Mouse (Mus musculus) forebrain, embryonic 15.5 days (tissue): ENCODE measurements around the gene Vwa1. TPM values are rescaled to one million over a fixed set of nuclear protein-coding genes. Genes with fewer than 3 reads are reported as not detected.
A peak's percentile ranks its signal among the peaks of the same experiment; 100 is the strongest.

Source experiments
- ATAC-seq: fragments of 200-750 bp; cut with Nextera tagmentation; replicated peaks from 2 replicates; pipeline ENCODE4 v1.8.0; 2017; ENCODE audit warnings: mild to moderate bottlenecking, moderate TSS enrichment, moderate library complexity
- H3K27ac ChIP-seq: fragments of 300-500 bp; sonication (generic); replicated peaks from 2 replicates; pipeline ENCODE4 v1.5.1; 2015; ENCODE audit warnings: mild to moderate bottlenecking, inconsistent platforms
- H3K27me3 ChIP-seq: fragments of 300-500 bp; sonication (generic); 2 replicates; pipeline ENCODE4 v1.6.1; 2015; ENCODE audit warnings: inconsistent platforms
- H3K36me3 ChIP-seq: fragments of 300-500 bp; sonication (generic); 2 replicates; pipeline ENCODE4 v1.6.1; 2015; ENCODE audit warnings: mild to moderate bottlenecking, inconsistent platforms
- H3K4me1 ChIP-seq: fragments of 300-500 bp; sonication (generic); 2 replicates; pipeline ENCODE4 v1.6.1; 2015; ENCODE audit warnings: inconsistent platforms
- H3K4me2 ChIP-seq: fragments of 300-500 bp; sonication (generic); replicated peaks from 2 replicates; pipeline ENCODE4 v1.6.1; 2015; ENCODE audit warnings: mild to moderate bottlenecking, inconsistent platforms
- H3K4me3 ChIP-seq: fragments of 300-500 bp; sonication (generic); 2 replicates; pipeline ENCODE4 v1.5.1; 2015; ENCODE audit warnings: mild to moderate bottlenecking, inconsistent platforms
- H3K9ac ChIP-seq: fragments of 300-500 bp; sonication (generic); replicated peaks from 2 replicates; pipeline ENCODE4 v1.6.1; 2015; ENCODE audit warnings: mild to moderate bottlenecking, inconsistent platforms
- H3K9me3 ChIP-seq: fragments of 300-500 bp; sonication (generic); 2 replicates; pipeline ENCODE4 v1.6.1; 2016; ENCODE audit warnings: inconsistent platforms
- WGBS: fragments of 180-500 bp; shearing (Covaris S2); methylation state at CpG from one replicate; pipeline ENCODE4 v1.1.7; 2015; ENCODE audit warnings: mixed read lengths; 5-methylcytosine and 5-hydroxymethylcytosine counted together
- polyA plus RNA-seq: library from polyadenylated mRNA; unstranded; fragments of >200 nt; fragmentation: Nextera tagmentation; extraction: Ambion mirVana; gene quantifications from 2 replicates; pipeline ENCODE4 v1.2.1, GENCODE M21; 2015

Gene Vwa1
- 21.8 and 22.6 TPM in 2 replicates for polyA plus RNA-seq

GRCm38 (mm10) chr4:155774280-155774754 lies at the start of gene Vwa1:
Gene Vwa1, minus strand, starts transcription at chr4:155774698.
- peak within 1 kb of the TSS; percentile 66 for H3K4me2 ChIP-seq
- H3K4me3 ChIP-seq, result peak within 1 kb of the TSS; percentile 46
- no peaks in the 10 kb centered on the region for H3K36me3 ChIP-seq
- H3K4me1 ChIP-seq, result peaks cover 36% of the 10 kb centered on the region
- H3K9ac ChIP-seq, result peak within 1 kb of the TSS; percentile 53
- H3K9me3 ChIP-seq, result no peaks in the 10 kb centered on the region
- WGBS, result 1% methylated on average over 35 of the region's 35 CpGs
- H3K27me3 ChIP-seq, result 0 out of 2 replicates have a peak, but pooled peaks cover 8% of the 10 kb centered on the region
- peak; percentile 71 for ATAC-seq
- peak within 1 kb of the TSS; percentile 36; the same call in 1 of the 2 replicates for H3K27ac ChIP-seq

DNA sequence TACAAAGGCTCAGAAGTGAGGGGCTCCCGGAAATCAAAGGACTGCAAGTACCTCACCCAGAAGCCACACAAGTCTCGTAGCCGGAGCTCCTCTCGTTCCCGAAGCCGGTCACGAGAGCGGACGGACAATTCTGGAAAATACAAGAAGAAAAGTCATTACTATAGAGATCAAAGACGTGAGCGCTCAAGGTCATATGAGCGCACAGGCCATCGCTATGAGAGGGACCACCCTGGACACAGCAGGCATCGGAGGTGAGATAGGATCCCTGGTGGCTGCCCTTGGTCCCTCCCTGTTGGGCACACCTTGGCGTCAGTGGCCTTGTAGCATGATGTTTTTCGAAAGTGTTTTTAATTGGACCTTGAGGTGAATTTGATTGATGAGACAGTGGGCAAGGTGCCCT lies 48.9 kb upstream of the Vwa1 start:
- Histone ChIP-seq H3K4me1 (no peaks in the 10 kb centered on the region), H3K27ac (no peak overlapping the region), H3K9ac (no peak overlapping the region), H3K36me3 (peaks cover 88% of the 10 kb centered on the region), H3K9me3 (no peaks in the 10 kb centered on the region), H3K4me3 (no peak overlapping the region), H3K27me3 (no peaks in the 10 kb centered on the region), H3K4me2 (no peak overlapping the region)
- ATAC-seq, result no peak
- 96% methylated on average over 16 of the region's 16 CpGs for WGBS

DNA sequence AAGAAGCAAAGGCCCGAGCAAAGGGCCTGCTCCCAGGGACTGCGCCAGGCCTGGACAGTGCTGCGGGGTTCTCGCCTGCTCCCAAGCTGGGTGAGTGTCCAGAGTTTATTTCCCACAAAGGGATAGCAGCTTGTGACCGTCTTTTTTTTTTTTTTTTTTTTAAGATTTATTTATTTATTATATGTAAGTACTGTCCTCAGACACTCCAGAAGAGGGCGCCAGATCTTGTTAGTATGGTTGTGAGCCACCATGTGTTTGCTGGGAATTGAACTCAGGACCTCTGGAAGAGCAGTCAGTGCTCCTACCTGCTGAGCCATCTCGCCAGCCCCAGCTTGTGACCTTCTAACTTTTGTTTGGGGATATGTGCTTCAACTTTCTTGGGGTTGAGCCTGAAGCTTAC lies 46.5 kb upstream of the Vwa1 start:
- Histone ChIP-seq H3K4me3 (no peak overlapping the region), H3K9me3 (no peaks in the 10 kb centered on the region), H3K9ac (no peak overlapping the region), H3K4me1 (no peaks in the 10 kb centered on the region), H3K27me3 (no peaks in the 10 kb centered on the region), H3K36me3 (peaks cover 95% of the 10 kb centered on the region), H3K4me2 (no peak overlapping the region), H3K27ac (no peak overlapping the region)
- WGBS, result 79% methylated on average over 7 of the region's 7 CpGs
- ATAC-seq, result no peak

- Histone ChIP-seq H3K4me2 (no peak overlapping the region), H3K4me1 (peaks cover 19% of the 10 kb centered on the region), H3K4me3 (no peak overlapping the region), H3K27me3 (no peaks in the 10 kb centered on the region), H3K9ac (no peak overlapping the region), H3K9me3 (no peaks in the 10 kb centered on the region), H3K27ac (no peak overlapping the region), H3K36me3 (peaks cover 82% of the 10 kb centered on the region)
- ATAC-seq, result no peak
- 74% methylated on average over 4 of the region's 4 CpGs for WGBS
These were observed 43.0 kb upstream of the Vwa1 start for GRCm38 (mm10) chr4:155817533-155817932.

DNA sequence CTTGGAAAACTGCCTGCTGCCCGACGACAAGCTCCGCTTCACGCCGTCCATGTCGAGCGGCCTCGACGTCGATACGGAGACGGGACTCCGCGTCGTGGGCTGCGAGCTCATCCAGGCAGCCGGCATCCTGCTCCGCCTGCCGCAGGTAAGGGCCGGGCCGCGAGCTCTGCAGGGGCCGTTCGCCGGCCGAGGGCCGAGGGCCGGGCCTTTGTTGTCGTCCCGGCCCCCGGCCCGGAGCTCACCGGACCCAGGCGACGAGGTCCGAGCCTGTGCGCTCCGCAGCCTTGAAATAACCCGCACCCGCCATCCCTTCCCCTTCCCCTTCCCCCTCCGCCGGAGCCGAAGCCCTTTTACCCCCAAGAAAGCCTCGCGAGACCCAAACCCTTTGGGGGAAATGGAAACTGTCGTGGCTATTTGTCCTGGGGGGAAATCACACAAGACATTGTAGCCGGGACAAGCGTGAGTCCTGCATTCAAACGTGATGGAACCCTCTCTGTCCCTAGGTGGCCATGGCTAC lies 38.2 kb upstream of the Vwa1 start:
- Histone ChIP-seq H3K9me3 (no peaks in the 10 kb centered on the region), H3K27me3 (no peaks in the 10 kb centered on the region), H3K4me1 (peaks cover 25% of the 10 kb centered on the region), H3K9ac (peak overlapping the region; percentile 94), H3K27ac (peak overlapping the region; percentile 81), H3K36me3 (peaks cover 68% of the 10 kb centered on the region), H3K4me2 (peak overlapping the region; percentile 88), H3K4me3 (peak overlapping the region; percentile 97)
- peak; percentile 45 for ATAC-seq
- WGBS, result under 1% methylated on average over 46 of the region's 49 CpGs

GRCm38 (mm10) chr4:155811929-155812664 lies 37.6 kb upstream of the Vwa1 start, which contains the start of gene Ccnl2:
Gene Ccnl2, plus strand, starts transcription at chr4:155812489.
- Histone ChIP-seq H3K4me3 (peak within 1 kb of the TSS; percentile 97), H3K27me3 (no peaks in the 10 kb centered on the region), H3K9me3 (no peaks in the 10 kb centered on the region), H3K4me1 (peaks cover 25% of the 10 kb centered on the region), H3K36me3 (peaks cover 67% of the 10 kb centered on the region), H3K27ac (peak within 1 kb of the TSS; percentile 88), H3K9ac (peak within 1 kb of the TSS; percentile 94), H3K4me2 (peak within 1 kb of the TSS; percentile 88)
- ATAC-seq, result peak; percentile 99
- under 1% methylated on average over 60 of the region's 60 CpGs for WGBS

GRCm38 (mm10) chr4:155807841-155808240 lies 33.3 kb upstream of the Vwa1 start:
- H3K4me2 ChIP-seq, result no peak overlapping the region
- peaks cover 30% of the 10 kb centered on the region for H3K4me1 ChIP-seq
- H3K27ac ChIP-seq, result no peak overlapping the region
- no peak overlapping the region for H3K4me3 ChIP-seq
- H3K9ac ChIP-seq, result no peak overlapping the region
- H3K9me3 ChIP-seq, result no peaks in the 10 kb centered on the region
- no peak for ATAC-seq
- H3K36me3 ChIP-seq, result peaks cover 44% of the 10 kb centered on the region
- WGBS, result 93% methylated on average over 3 of the region's 3 CpGs
- no peaks in the 10 kb centered on the region for H3K27me3 ChIP-seq

GRCm38 (mm10) chr4:155803340-155804041 lies 29.0 kb upstream of the Vwa1 start:
- H3K27ac ChIP-seq, result peak overlapping the region; percentile 59
- peak overlapping the region; percentile 57 for H3K4me3 ChIP-seq
- no peaks in the 10 kb centered on the region for H3K27me3 ChIP-seq
- H3K36me3 ChIP-seq, result peaks cover 20% of the 10 kb centered on the region
- WGBS, result under 1% methylated on average over 58 of the region's 58 CpGs
- H3K4me1 ChIP-seq, result peaks cover 26% of the 10 kb centered on the region
- ATAC-seq, result peak; percentile 98
- peak overlapping the region; percentile 69 for H3K9ac ChIP-seq
- H3K4me2 ChIP-seq, result peak overlapping the region; percentile 62
- no peaks in the 10 kb centered on the region for H3K9me3 ChIP-seq

DNA sequence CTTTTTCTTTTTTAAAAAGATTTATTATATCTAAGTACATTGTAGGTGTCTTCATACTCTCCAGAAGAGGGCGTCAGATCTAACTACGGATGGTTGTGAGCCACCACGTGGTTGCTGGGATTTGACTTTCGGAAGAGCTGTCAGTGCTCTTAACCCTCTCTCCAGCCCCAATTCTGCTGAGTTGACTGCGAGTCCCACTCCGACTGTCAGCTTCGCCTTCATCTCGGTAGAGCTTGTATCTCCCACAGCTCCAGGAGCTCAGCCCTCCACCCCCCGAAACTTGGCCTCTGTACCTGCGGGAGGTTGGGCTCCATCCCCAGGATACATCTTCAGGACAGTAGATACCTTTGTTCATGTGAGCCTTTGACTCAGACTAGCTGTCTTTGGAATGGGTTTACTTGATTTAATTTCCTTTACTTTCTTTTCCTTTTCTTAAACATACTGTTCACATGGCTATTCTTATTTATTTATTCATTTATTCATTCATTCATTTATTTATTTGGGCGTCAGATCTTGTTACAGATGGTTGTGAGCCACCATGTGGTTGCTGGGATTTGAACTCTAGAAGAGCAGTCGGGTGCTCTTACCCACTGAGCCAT lies 28.3 kb upstream of the Vwa1 start, which contains the start of gene Mrpl20:
Mrpl20 (plus strand) TSS at position 138 of the 599 bp plus-strand sequence.
- peak within 1 kb of the TSS; percentile 57 for H3K4me3 ChIP-seq
- H3K27me3 ChIP-seq, result no peaks in the 10 kb centered on the region
- H3K4me1 ChIP-seq, result peaks cover 26% of the 10 kb centered on the region
- peak within 1 kb of the TSS; percentile 59 for H3K27ac ChIP-seq
- H3K9me3 ChIP-seq, result no peaks in the 10 kb centered on the region
- H3K9ac ChIP-seq, result peak within 1 kb of the TSS; percentile 69
- peaks cover 14% of the 10 kb centered on the region for H3K36me3 ChIP-seq
- 0 out of 2 replicates have a peak, but pooled peaks have one; percentile 44 for ATAC-seq
- H3K4me2 ChIP-seq, result peak within 1 kb of the TSS; percentile 62
- WGBS, result 7% methylated on average over 12 of the region's 12 CpGs

- no peak overlapping the region for H3K4me2 ChIP-seq
- 100% methylated on average over 1 of the region's 1 CpGs for WGBS
- no peak overlapping the region for H3K4me3 ChIP-seq
- H3K9me3 ChIP-seq, result no peaks in the 10 kb centered on the region
- H3K4me1 ChIP-seq, result peaks cover 26% of the 10 kb centered on the region
- no peak for ATAC-seq
- H3K27me3 ChIP-seq, result no peaks in the 10 kb centered on the region
- no peak overlapping the region for H3K9ac ChIP-seq
- peaks cover 8% of the 10 kb centered on the region for H3K36me3 ChIP-seq
- no peak overlapping the region for H3K27ac ChIP-seq
These were observed 27.6 kb upstream of the Vwa1 start for GRCm38 (mm10) chr4:155802075-155802474.

DNA sequence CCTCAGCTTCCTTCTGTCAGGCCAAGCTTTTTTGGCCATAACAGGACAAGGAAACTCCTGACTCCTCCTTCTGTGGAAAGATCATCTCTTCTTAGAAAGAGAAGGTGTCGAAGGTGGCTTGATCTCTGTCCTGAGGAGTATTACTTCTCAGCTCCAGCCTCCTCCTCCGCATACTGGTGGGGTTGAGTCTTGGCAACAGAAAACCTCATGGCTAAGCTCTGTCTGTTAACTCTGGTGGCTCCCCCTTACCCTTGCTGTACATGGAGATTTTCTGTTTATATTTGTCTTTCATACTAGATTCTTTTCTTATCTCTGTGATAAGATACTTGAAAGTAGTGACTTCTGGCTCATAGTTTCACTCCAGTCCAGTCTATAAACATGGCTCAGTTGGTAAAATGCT lies 19.2 kb upstream of the Vwa1 start:
- no peak overlapping the region for H3K9ac ChIP-seq
- H3K36me3 ChIP-seq, result no peaks in the 10 kb centered on the region
- H3K4me2 ChIP-seq, result no peak overlapping the region
- 86% methylated on average over 2 of the region's 2 CpGs for WGBS
- H3K4me3 ChIP-seq, result no peak overlapping the region
- H3K4me1 ChIP-seq, result no peaks in the 10 kb centered on the region
- H3K27me3 ChIP-seq, result no peaks in the 10 kb centered on the region
- H3K27ac ChIP-seq, result no peak overlapping the region
- no peak for ATAC-seq
- H3K9me3 ChIP-seq, result no peaks in the 10 kb centered on the region
